Mouse (Mus musculus) lung, postnatal 10 days (tissue): ENCODE measurements around the gene Zfyve27.

ENCODE experiments used
- DNase-seq: peaks from one replicate; pipeline ENCODE4 v3.0.0; 2021

The Zfyve27 gene

GRCm38 (mm10) chr19:42144067-42144466, 19.7 kb upstream of the Zfyve27 start:
- peak; percentile 51 for DNase-seq

- peak; percentile 94 for DNase-seq
Observed at GRCm38 (mm10) chr19:42144541-42145167, 19.1 kb upstream of the Zfyve27 start.

- peak; percentile 59 for DNase-seq
Observed at GRCm38 (mm10) chr19:42145210-42145609, 18.5 kb upstream of the Zfyve27 start.

GRCm38 (mm10) chr19:42145731-42146130, 18.0 kb upstream of the Zfyve27 start:
- DNase-seq = no peak

GRCm38 (mm10) chr19:42146276-42147010, 17.3 kb upstream of the Zfyve27 start:
- no peak for DNase-seq

- DNase-seq = peak; percentile 96
Observed at GRCm38 (mm10) chr19:42147170-42147768, 16.5 kb upstream of the Zfyve27 start, which contains the start of gene Marveld1. Marveld1 (plus strand) TSS chr19:42147400.

- DNase-seq = peak; percentile 89
Observed at GRCm38 (mm10) chr19:42147769-42148568, 15.8 kb upstream of the Zfyve27 start.

- DNase-seq = no peak
Observed at GRCm38 (mm10) chr19:42148569-42148860, 15.2 kb upstream of the Zfyve27 start.

GRCm38 (mm10) chr19:42151990-42152389, 11.8 kb upstream of the Zfyve27 start:
- peak; percentile 93 for DNase-seq

GRCm38 (mm10) chr19:42157493-42158237, 6.1 kb upstream of the Zfyve27 start:
- no peak for DNase-seq

- no peak for DNase-seq
Observed at GRCm38 (mm10) chr19:42158246-42159017, 5.3 kb upstream of the Zfyve27 start.

- DNase-seq = no peak
Observed at GRCm38 (mm10) chr19:42164188-42164587, 437 bp downstream of the Zfyve27 start.

GRCm38 (mm10) chr19:42166130-42166529, 2.4 kb downstream of the Zfyve27 start:
- peak; percentile 93 for DNase-seq

GRCm38 (mm10) chr19:42166766-42167165, 3.0 kb downstream of the Zfyve27 start:
- DNase-seq = no peak

GRCm38 (mm10) chr19:42167489-42167888, 3.7 kb downstream of the Zfyve27 start:
- DNase-seq = no peak

- DNase-seq = peak; percentile 25
Observed at GRCm38 (mm10) chr19:42169322-42169975, 5.7 kb downstream of the Zfyve27 start.

GRCm38 (mm10) chr19:42170025-42170969, 6.5 kb downstream of the Zfyve27 start:
- peak; percentile 93 for DNase-seq

- no peak for DNase-seq
Observed at GRCm38 (mm10) chr19:42176841-42177240, 13.1 kb downstream of the Zfyve27 start.

- DNase-seq = no peak
Observed at GRCm38 (mm10) chr19:42177461-42177860, 13.7 kb downstream of the Zfyve27 start.

GRCm38 (mm10) chr19:42179356-42179755, 15.6 kb downstream of the Zfyve27 start:
- DNase-seq = peak; percentile 64
